Mouse (Mus musculus) G1E (cell line): ENCODE measurements around the gene Metrn.

Source experiments
- CTCF ChIP-seq: IDR thresholded peaks from 2 replicates; pipeline ENCODE4 v1.5.1; 2012; ENCODE audit warnings: low read depth, low read length, inconsistent platforms, mixed read lengths
- GATA1 ChIP-seq: IDR thresholded peaks from 2 replicates; pipeline ENCODE4 v1.6.1; 2012; ENCODE audit warnings: borderline replicate concordance, low read length, inconsistent platforms, mixed read lengths
- GATA2 ChIP-seq: IDR thresholded peaks from 2 replicates; pipeline ENCODE4 v1.6.1; 2012; ENCODE audit warnings: low read depth, low read length, inconsistent platforms, borderline replicate concordance
- POLR2AphosphoS5 ChIP-seq: IDR thresholded peaks from 2 replicates; pipeline ENCODE4 v1.6.1; 2012; ENCODE audit warnings: low read depth, low read length, inconsistent platforms; ENCODE audit not compliant: insufficient replicate concordance
- TAL1 ChIP-seq: conservative IDR thresholded peaks from 2 replicates; pipeline ENCODE4 v1.6.1; 2012; ENCODE audit warnings: low read depth, low read length, inconsistent platforms, mixed read lengths

- TF ChIP-seq CTCF (no peak), POLR2AphosphoS5 (no peak), GATA2 (no peak), GATA1 (no peak), TAL1 (no peak)
Measured at GRCm38 (mm10) chr17:25762591-25762990, 34.3 kb downstream of the Metrn start.
